Mouse (Mus musculus): ENCODE measurements around the gene Tnfrsf25. TPM values are rescaled to one million over a fixed set of nuclear protein-coding genes. Genes with fewer than 3 reads are reported as not detected.
A peak's percentile ranks its signal among the peaks of the same experiment; 100 is the strongest.

The Tnfrsf25 gene
- polyA plus RNA-seq, 1 experiment: 4.0 TPM

DNA sequence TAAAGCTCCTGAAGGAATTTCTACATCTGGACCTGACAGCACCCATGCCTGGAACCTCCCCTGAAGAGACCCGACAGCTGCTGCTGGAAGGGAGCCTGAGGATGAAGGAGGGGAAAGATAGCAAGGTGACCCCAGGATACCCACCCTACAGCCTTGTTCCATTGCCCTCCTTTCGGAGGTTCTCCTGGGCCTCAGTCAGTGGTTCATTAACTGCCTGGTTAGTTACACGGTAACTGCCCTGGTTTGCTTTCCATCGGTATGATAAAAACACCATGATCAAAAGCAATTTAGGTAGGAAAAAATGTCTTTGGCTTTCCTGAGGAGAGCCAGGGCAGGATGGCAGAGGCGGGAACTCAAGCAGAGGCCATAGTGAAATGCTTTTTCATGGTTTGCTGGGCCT lies 7.1 kb upstream of the Tnfrsf25 start:
- Histone ChIP-seq H3ac (ENCODE audit: control insufficient read depth, insufficient read length) (no peak overlapping the region), H3K79me2 (ENCODE audit: control insufficient read depth, insufficient read depth) (peaks cover 5% of the 10 kb centered on the region), H3K36me3 (ENCODE audit: control insufficient read depth, insufficient read depth) (peaks cover 39% of the 10 kb centered on the region), H3K27me3 (ENCODE audit: control insufficient read depth, insufficient read depth, insufficient read length) (no peaks in the 10 kb centered on the region), H3K4me2 (ENCODE audit: low read depth) (no peak overlapping the region), H3K4me3 (no peak overlapping the region)
- TF ChIP-seq CEBPB (IDR thresholded peaks at IDR 0.05; ENCODE audit: insufficient read depth, poor library complexity, severe bottlenecking): no peak
- TF ChIP-seq TCF12 (IDR thresholded peaks at IDR 0.05; ENCODE audit: insufficient read depth, poor library complexity, severe bottlenecking): no peak
- TF ChIP-seq USF1 (IDR thresholded peaks at IDR 0.05; ENCODE audit: low read depth): no peak
- TF ChIP-seq TCF3 (IDR thresholded peaks at IDR 0.05; ENCODE audit: insufficient read length, low read depth): no peak
- no peak for TF ChIP-seq E2F4 (IDR thresholded peaks at IDR 0.05; ENCODE audit: insufficient read depth)
- TF ChIP-seq MYOG (IDR thresholded peaks at IDR 0.05; ENCODE audit: control insufficient read depth in 1 of 3, insufficient read depth in 1 of 3, insufficient read length in 2 of 3, low read depth in 2 of 3): no peak
- no peak for TF ChIP-seq POLR2AphosphoS2 (IDR thresholded peaks at IDR 0.05; ENCODE audit: insufficient read length, low read depth)
- TF ChIP-seq POLR2A (IDR thresholded peaks at IDR 0.05; ENCODE audit: insufficient read length, low read depth): no peak
- no peak for TF ChIP-seq MAX (IDR thresholded peaks at IDR 0.05; ENCODE audit: low read depth)
- TF ChIP-seq REST (IDR thresholded peaks at IDR 0.05; ENCODE audit: insufficient read depth, insufficient read length): no peak
- no peak for TF ChIP-seq SRF (IDR thresholded peaks at IDR 0.05; ENCODE audit: control insufficient read depth, insufficient read length, low read depth)
- no peak for TF ChIP-seq MYOD1 (IDR thresholded peaks at IDR 0.05; ENCODE audit: control insufficient read depth in 1 of 3, insufficient read length in 2 of 3, low read depth in 2 of 3)

DNA sequence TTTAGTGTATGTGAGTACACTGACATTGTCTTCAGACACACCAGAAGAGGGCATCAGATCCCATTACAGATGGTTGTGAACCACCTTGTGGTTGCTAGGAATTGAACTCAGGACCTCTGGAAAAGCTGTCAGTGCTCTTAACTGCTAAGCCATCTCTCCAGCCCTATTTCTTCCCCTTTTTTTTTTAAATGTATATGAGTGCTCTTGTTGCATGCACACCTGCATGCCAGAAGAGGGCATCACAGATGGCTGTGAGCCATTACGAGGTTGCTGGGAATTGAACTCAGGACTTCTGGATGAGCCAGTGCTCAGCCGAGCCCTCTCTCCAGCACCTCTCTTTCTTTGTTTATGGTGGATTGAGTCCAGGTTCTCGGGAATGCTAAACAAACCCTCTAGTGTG lies 6.2 kb upstream of the Tnfrsf25 start:
- H3K4me2 ChIP-seq (ENCODE audit: low read depth): no peak overlapping the region
- H3K27me3 ChIP-seq (ENCODE audit: control insufficient read depth, insufficient read depth, insufficient read length): no peaks in the 10 kb centered on the region
- no peaks in the 10 kb centered on the region for H3K79me2 ChIP-seq (ENCODE audit: control insufficient read depth, insufficient read depth)
- H3K4me3 ChIP-seq: no peak overlapping the region
- peaks cover 38% of the 10 kb centered on the region for H3K36me3 ChIP-seq (ENCODE audit: control insufficient read depth, insufficient read depth)
- TF ChIP-seq E2F4 (IDR thresholded peaks at IDR 0.05; ENCODE audit: insufficient read depth) (no peak), TCF3 (IDR thresholded peaks at IDR 0.05; ENCODE audit: insufficient read length, low read depth) (no peak)
- no peak overlapping the region for H3ac ChIP-seq (ENCODE audit: control insufficient read depth, insufficient read length)

DNA sequence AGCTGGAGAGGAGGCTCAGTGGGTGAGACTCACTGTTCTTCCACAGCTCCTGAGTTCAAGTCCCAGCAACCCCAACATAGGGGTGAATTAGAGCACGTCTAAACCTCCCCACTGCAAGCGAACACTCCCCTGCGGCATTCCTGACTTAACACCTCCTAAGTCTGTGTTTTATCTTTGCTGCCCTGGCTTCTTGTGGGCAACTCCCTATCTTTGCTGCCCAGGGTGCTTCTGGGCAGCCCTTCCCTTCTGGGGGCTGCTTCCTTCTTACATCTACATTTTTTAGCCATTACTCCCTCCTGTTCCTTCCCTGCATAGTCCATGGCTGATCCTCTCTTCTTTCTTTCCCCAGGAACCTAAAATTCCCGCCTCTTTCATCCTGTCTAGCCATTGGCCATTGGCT lies 5.0 kb upstream of the Tnfrsf25 start:
- no peak overlapping the region for H3ac ChIP-seq (ENCODE audit: control insufficient read depth, insufficient read length)
- no peak overlapping the region for H3K4me3 ChIP-seq
- H3K4me2 ChIP-seq (ENCODE audit: low read depth): no peak overlapping the region
- TF ChIP-seq MYOD1 (IDR thresholded peaks at IDR 0.05; ENCODE audit: control insufficient read depth in 1 of 3, insufficient read length in 2 of 3, low read depth in 2 of 3): no peak
- no peak for TF ChIP-seq TCF3 (IDR thresholded peaks at IDR 0.05; ENCODE audit: insufficient read length, low read depth)
- no peaks in the 10 kb centered on the region for H3K79me2 ChIP-seq (ENCODE audit: control insufficient read depth, insufficient read depth)
- H3K27me3 ChIP-seq (ENCODE audit: control insufficient read depth, insufficient read depth, insufficient read length): no peaks in the 10 kb centered on the region
- H3K36me3 ChIP-seq (ENCODE audit: control insufficient read depth, insufficient read depth): peaks cover 36% of the 10 kb centered on the region

DNA sequence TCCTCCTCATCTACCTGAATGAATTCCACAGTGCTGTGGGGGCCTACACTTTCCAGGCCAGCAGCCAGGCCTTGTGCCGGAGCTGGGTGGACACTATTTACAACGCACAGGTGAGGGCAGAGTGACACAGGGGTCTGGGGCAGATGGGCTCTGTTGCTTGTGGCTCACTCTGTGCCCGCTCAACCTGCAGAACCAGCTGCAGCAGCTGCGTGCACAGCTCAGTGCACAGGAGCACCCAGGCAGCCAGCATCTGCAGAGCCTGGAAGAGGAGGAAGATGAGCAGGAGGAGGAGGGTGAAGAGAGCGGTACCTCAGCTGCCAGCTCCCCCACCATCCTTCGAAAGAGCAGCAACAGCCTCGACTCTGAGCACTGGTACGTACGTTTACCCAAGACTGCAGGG lies 3.4 kb upstream of the Tnfrsf25 start:
- no peaks in the 10 kb centered on the region for H3K79me2 ChIP-seq (ENCODE audit: control insufficient read depth, insufficient read depth)
- H3K4me2 ChIP-seq (ENCODE audit: low read depth): no peak overlapping the region
- no peak for TF ChIP-seq E2F4 (IDR thresholded peaks at IDR 0.05; ENCODE audit: insufficient read depth)
- peak; percentile 22 for TF ChIP-seq POLR2A (IDR thresholded peaks at IDR 0.05; ENCODE audit: insufficient read length, low read depth)
- peak; percentile 55 for TF ChIP-seq POLR2AphosphoS2 (IDR thresholded peaks at IDR 0.05; ENCODE audit: insufficient read length, low read depth)
- TF ChIP-seq USF1 (IDR thresholded peaks at IDR 0.05; ENCODE audit: low read depth): no peak
- no peaks in the 10 kb centered on the region for H3K27me3 ChIP-seq (ENCODE audit: control insufficient read depth, insufficient read depth, insufficient read length)
- peaks cover 31% of the 10 kb centered on the region for H3K36me3 ChIP-seq (ENCODE audit: control insufficient read depth, insufficient read depth)
- H3K4me3 ChIP-seq: no peak overlapping the region
- no peak overlapping the region for H3ac ChIP-seq (ENCODE audit: control insufficient read depth, insufficient read length)

DNA sequence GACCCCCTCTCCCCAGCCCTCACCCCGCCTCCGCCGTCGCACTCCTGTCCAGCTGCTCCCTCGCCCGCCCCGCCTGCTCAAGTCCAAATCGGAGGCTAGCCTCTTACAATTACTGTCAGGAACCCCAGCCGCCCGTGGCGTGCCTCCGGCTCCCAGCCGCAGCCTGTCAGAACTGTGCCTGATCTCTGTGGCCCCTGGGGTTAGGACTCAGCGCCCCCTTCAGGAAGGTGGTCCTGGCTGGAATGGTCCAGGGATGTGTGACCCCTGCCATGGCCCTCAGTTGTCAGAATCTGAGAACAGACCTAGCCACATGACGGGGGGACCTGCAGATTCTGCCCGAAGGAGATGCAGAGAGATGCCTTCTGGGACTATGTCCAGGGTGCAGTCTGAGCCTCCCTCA lies 1.7 kb upstream of the Tnfrsf25 start:
- H3K36me3 ChIP-seq (ENCODE audit: control insufficient read depth, insufficient read depth): peaks cover 32% of the 10 kb centered on the region
- no peaks in the 10 kb centered on the region for H3K79me2 ChIP-seq (ENCODE audit: control insufficient read depth, insufficient read depth)
- no peak for TF ChIP-seq MAX (IDR thresholded peaks at IDR 0.05; ENCODE audit: low read depth)
- no peak for TF ChIP-seq USF1 (IDR thresholded peaks at IDR 0.05; ENCODE audit: low read depth)
- TF ChIP-seq REST (IDR thresholded peaks at IDR 0.05; ENCODE audit: insufficient read depth, insufficient read length): no peak
- no peak for TF ChIP-seq POLR2AphosphoS2 (IDR thresholded peaks at IDR 0.05; ENCODE audit: insufficient read length, low read depth)
- no peak for TF ChIP-seq SRF (IDR thresholded peaks at IDR 0.05; ENCODE audit: control insufficient read depth, insufficient read length, low read depth)
- no peak overlapping the region for H3K4me2 ChIP-seq (ENCODE audit: low read depth)
- no peak overlapping the region for H3K4me3 ChIP-seq
- H3ac ChIP-seq (ENCODE audit: control insufficient read depth, insufficient read length): no peak overlapping the region
- H3K27me3 ChIP-seq (ENCODE audit: control insufficient read depth, insufficient read depth, insufficient read length): no peaks in the 10 kb centered on the region

DNA sequence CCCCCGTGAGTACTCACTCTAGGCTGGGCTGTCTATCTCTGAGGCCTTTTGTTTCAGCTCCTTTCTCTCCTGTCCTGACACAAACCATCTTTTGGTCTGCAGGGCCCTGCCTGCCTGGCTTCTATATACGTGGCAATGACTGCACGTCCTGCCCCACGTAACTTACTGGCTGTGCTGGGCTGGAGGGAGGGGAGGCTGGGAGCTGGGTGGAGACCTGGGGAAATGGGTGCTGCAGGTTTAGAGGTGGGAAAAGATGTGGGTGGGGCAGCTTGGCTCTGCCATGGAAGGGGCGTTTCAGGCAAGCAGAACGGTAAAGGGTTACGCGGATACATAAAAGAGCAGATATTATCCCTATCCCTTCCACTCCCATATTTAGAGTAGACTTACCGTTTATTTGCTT lies 1.8 kb downstream of the Tnfrsf25 start:
- Histone ChIP-seq H3ac (ENCODE audit: control insufficient read depth, insufficient read length) (no peak overlapping the region), H3K4me3 (no peak overlapping the region), H3K4me2 (ENCODE audit: low read depth) (no peak overlapping the region), H3K79me2 (ENCODE audit: control insufficient read depth, insufficient read depth) (no peaks in the 10 kb centered on the region), H3K36me3 (ENCODE audit: control insufficient read depth, insufficient read depth) (peaks cover 9% of the 10 kb centered on the region), H3K27me3 (ENCODE audit: control insufficient read depth, insufficient read depth, insufficient read length) (no peaks in the 10 kb centered on the region)
- no peak for TF ChIP-seq POLR2AphosphoS2 (IDR thresholded peaks at IDR 0.05; ENCODE audit: insufficient read length, low read depth)
- TF ChIP-seq USF1 (IDR thresholded peaks at IDR 0.05; ENCODE audit: low read depth): no peak
- no peak for TF ChIP-seq MAX (IDR thresholded peaks at IDR 0.05; ENCODE audit: low read depth)
- TF ChIP-seq POLR2A (IDR thresholded peaks at IDR 0.05; ENCODE audit: insufficient read length, low read depth): no peak
- no peak for TF ChIP-seq TCF12 (IDR thresholded peaks at IDR 0.05; ENCODE audit: insufficient read depth, poor library complexity, severe bottlenecking)
- no peak for TF ChIP-seq REST (IDR thresholded peaks at IDR 0.05; ENCODE audit: insufficient read depth, insufficient read length)
- TF ChIP-seq TCF3 (IDR thresholded peaks at IDR 0.05; ENCODE audit: insufficient read length, low read depth): no peak
- TF ChIP-seq SRF (IDR thresholded peaks at IDR 0.05; ENCODE audit: control insufficient read depth, insufficient read length, low read depth): no peak
- TF ChIP-seq CEBPB (IDR thresholded peaks at IDR 0.05; ENCODE audit: insufficient read depth, poor library complexity, severe bottlenecking): no peak
- no peak for TF ChIP-seq MYOG (IDR thresholded peaks at IDR 0.05; ENCODE audit: control insufficient read depth in 1 of 3, insufficient read depth in 1 of 3, insufficient read length in 2 of 3, low read depth in 2 of 3)
- no peak for TF ChIP-seq MYOD1 (IDR thresholded peaks at IDR 0.05; ENCODE audit: control insufficient read depth in 1 of 3, insufficient read length in 2 of 3, low read depth in 2 of 3)
- TF ChIP-seq E2F4 (IDR thresholded peaks at IDR 0.05; ENCODE audit: insufficient read depth): no peak

Measured in myocyte (in vitro differentiated cells).